Mouse (Mus musculus): ENCODE measurements around the gene Gm6526.
"Not testable (repeated sequence)": the region's sequence is repeated elsewhere in the genome, so short reads cannot be mapped to it uniquely, and the experiment has no call there.

Gene Gm6526

DNA sequence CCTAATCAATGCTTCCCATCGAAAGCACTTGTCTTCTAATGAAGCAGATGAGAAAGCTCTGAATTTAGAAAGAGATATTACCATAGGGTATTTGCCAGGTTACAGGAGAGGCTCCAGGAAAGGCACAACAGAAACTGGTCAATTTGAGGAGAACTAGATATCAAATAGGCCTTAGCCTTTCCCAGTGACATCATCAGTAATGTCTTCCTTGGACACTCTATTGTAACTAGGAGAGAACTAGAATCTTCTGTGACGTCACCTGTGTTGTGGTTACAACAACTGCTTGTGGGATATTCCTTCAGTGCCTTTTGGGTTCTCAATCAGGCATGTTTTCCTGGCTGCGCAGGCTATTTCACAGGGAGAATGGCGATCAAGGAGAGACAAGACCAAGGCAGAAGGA lies at the start of gene Gm6526:
Gene Gm6526 (plus strand): TSS at position 301 of the 400 bp plus-strand sequence.
- DNase-seq (ENCODE audit: low read depth, low spot score), result not testable (repeated sequence)

DNA sequence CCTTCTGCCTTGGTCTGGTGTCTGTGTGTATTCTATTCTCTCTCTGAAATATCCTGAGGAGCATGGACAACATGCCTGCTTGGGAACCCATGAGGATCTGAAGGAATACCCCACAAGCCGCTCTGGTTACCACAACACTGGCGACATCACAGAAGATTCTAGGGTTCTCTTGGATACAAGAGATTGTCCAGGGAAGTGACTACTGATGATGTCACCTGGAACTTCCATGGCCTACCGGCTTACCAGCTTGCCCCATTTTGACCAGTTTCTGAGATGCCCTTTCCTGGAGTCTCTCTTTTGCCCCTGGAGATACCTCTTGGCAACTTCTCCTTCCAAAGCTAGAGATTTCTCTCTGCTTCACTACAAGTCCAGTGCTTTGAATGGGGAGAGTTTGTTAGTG lies 20.3 kb upstream of the Gm6526 start, which contains the start of gene Gm16506:
Gene Gm16506 (minus strand): TSS at position 101 of the 400 bp plus-strand sequence.
- DNase-seq (ENCODE audit: low read depth, low spot score), result not testable (repeated sequence)

DNA sequence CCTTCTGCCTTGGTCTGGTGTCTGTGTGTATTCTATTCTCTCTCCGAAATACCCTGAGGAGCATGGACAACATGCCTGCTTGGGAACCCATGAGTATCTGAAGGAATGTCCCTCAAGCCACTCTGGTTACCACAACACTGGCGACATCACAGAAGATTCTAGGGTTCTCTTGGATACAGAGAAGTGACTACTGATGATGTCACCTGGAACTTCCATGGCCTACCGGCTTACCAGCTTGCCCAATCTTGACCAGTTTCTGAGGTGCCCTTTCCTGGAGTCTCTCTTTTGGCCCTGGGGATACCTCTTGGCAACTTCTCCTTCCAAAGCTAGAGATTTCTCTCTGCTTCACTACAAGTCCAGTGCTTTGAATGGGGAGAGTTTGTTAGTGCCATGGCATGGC lies 37.0 kb downstream of the Gm6526 start, which contains the start of gene Gm8180:
Gene Gm8180 (minus strand): TSS at position 101 of the 400 bp plus-strand sequence.
- not testable (repeated sequence) for DNase-seq (ENCODE audit: low read depth, low spot score)

DNA sequence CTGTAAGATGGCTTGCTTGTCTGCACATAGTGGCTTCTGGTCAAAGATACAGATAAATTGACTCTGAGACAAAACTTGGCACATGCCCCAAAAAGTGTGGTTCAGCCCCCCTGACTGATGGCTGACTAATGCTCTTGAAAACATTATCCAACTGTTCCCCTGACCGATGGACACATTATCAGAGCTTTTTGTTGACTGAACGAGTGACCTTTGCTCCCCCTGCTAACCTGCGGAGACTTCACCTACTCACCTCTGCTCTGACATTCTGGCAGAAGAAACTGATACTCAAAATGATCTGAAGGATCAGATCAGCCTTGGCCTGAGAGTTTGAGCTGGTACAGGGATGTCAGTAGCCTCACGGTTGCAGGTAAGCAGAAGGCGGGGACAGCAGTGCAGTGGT lies 46.1 kb downstream of the Gm6526 start:
- not testable (repeated sequence) for DNase-seq (ENCODE audit: low read depth, low spot score)

DNA sequence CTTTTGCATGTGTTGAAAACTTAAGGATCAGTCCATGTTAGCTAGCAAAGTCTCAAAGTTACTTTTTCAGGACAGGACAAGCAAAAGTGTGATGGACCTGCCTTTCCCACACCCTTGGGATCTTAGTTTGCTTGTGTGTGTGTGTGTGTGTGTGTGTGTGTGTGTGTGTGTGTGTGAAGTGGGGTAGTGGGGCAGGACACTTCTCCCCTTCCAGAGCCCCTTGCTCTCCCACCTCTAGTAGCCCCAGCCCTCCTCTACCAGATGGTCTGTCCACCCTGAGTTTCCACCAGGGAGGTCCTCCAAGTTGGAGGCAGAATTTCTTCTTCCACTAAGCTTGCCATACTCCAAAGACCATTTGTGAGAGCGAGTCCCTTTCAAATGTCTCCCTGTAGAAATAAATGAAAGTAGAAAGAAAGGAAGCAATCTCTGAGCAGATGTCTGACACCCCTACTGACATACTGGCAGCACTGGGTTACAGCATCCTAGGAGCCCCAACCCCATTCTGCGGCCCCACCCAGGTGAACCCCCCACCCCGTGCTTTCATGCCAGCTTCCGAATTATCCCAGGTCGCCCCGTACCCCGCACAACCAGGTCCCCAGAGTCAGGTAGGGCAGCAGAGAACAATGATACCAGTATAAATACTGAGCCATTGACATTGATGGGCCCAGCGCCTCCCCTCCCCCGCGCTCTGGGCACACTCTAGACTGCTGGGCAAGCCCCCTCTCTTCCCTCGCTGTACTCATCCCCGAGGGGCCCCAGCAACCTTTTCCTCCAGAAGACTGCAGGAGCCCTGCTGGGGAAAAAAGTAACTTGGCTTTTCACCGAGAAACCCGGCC lies 48.6 kb downstream of the Gm6526 start:
- DNase-seq (ENCODE audit: low read depth, low spot score), result no peak

DNA sequence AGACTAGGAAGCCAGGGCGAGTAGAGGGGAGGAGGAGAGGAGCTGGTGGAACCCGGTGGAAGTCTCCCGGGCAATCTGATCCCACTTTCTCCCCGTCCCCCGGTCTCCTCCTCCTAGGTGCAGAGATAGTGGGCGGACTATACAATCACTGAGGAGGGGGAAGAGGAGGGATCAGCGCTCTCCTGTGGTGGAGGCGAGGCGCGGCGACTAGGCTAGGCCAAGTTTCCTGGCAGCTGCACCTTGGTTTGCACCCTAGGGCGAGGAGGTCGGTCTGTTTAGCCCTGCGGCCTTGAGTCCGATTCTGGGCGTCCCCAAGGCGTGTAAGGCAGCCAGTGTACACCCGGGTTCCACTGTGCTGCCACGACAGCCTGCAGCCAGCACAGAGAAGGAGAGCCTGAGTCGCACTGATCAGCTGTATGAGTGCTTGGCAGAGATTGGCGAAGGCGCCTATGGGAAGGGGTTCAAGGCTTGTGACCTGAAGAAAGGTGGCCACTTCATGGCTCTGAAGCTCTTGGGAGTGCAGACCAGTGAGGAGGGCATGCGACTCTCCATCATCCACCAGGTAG lies 49.3 kb downstream of the Gm6526 start:
- not testable (repeated sequence) for DNase-seq (ENCODE audit: low read depth, low spot score)

DNA sequence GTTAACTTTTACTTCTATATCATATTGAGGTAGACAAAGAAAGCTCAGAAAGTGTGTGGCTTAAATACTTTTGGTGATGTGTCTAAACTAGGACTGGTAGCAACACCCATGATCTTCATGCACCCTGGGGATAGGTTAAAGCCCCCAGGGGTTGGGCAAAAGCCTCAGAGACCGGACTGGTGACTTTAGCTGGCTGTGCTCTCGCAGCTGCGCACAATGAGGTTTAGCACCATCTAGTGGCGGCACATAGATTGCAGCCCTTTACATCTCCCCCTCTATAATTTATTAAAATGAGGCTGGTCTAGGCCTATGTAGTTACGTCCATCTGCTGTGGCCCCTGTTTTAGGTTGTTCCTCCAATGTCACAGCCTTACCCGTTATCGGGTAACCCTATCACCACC lies 56.8 kb downstream of the Gm6526 start:
- DNase-seq (ENCODE audit: low read depth, low spot score), result not testable (repeated sequence)
